Mouse (Mus musculus): Measurements from ENCODE around the gene Lamb2. TPM values are rescaled to one million over a fixed set of nuclear protein-coding genes. Genes with fewer than 3 reads are reported as not detected.

Lamb2 gene
- total and polyA plus RNA-seq, 3 experiments, result 0.58 to 0.84 TPM; not detected in 1

GRCm38 (mm10) chr9:108441236-108441919, 38.2 kb upstream of the Lamb2 start:
- no peak overlapping the region for H3K27ac ChIP-seq (ENCODE audit: control insufficient read depth, low read depth, low read length)
- H3K9me3 ChIP-seq (replicated peaks; ENCODE audit: insufficient read depth, low read length), result no peaks in the 10 kb centered on the region
- H3K9ac ChIP-seq (ENCODE audit: control insufficient read depth, low read depth, low read length, poor library complexity, severe bottlenecking), result no peak overlapping the region
- DNase-seq (ENCODE audit: low read depth, low spot score), result no peak
- H3K79me2 ChIP-seq (ENCODE audit: control insufficient read depth, insufficient read depth, low read length, poor library complexity), result no peaks in the 10 kb centered on the region
- H3K4me1 ChIP-seq (ENCODE audit: control insufficient read depth in 1 of 2, insufficient read depth in 2 of 2, low read length in 2 of 2), result peaks cover 5 to 10% of the 10 kb centered on the region in 2 experiments
- H3K27me3 ChIP-seq (ENCODE audit: control insufficient read depth in 1 of 2, insufficient read depth in 2 of 2, low read length in 2 of 2), result peaks cover under 1 to 5% of the 10 kb centered on the region in 2 experiments; a peak in 1 of 4 replicates
- H3K36me3 ChIP-seq (ENCODE audit: control insufficient read depth in 1 of 2, insufficient read depth in 2 of 2, low read length in 2 of 2), result peaks cover 0 to 6% of the 10 kb centered on the region in 2 experiments; a peak in 2 of 4 replicates
- TF ChIP-seq HCFC1 (IDR thresholded peaks at IDR 0.05; ENCODE audit: low read depth, low read length), result no peak
- no peak for TF ChIP-seq NELFE (IDR thresholded peaks at IDR 0.05; ENCODE audit: low read depth, low read length)
- no peak for TF ChIP-seq USF1 (IDR thresholded peaks at IDR 0.05; ENCODE audit: low read depth, low read length)
- no peak for TF ChIP-seq KAT2A (conservative IDR thresholded peaks at IDR 0.05; ENCODE audit: low read depth, low read length)
- H3K4me3 ChIP-seq (ENCODE audit: control insufficient read depth in 1 of 2, insufficient read depth in 1 of 2, low read depth in 2 of 2, low read length in 2 of 2), result no peak overlapping the region

GRCm38 (mm10) chr9:108445125-108445524, 34.4 kb upstream of the Lamb2 start:
- TF ChIP-seq POLR2AphosphoS5 (IDR thresholded peaks at IDR 0.05; ENCODE audit: borderline replicate concordance, low read depth, low read length) (no peak), USF2 (IDR thresholded peaks at IDR 0.05; ENCODE audit: borderline replicate concordance in 1 of 2, insufficient read depth in 1 of 2, low read depth in 1 of 2, low read length in 2 of 2) (no peak), CHD2 (IDR thresholded peaks at IDR 0.05; ENCODE audit: low read length) (no peak), ZNF384 (IDR thresholded peaks at IDR 0.05; ENCODE audit: low read depth, low read length) (no peak), RAD21 (IDR thresholded peaks at IDR 0.05; ENCODE audit: low read depth, low read length) (no peak), GABPA (IDR thresholded peaks at IDR 0.05; ENCODE audit: low read depth, low read length) (no peak), ZC3H11A (IDR thresholded peaks at IDR 0.05; ENCODE audit: low read depth, low read length) (no peak), NELFE (IDR thresholded peaks at IDR 0.05; ENCODE audit: low read depth, low read length) (no peak), MXI1 (IDR thresholded peaks at IDR 0.05; ENCODE audit: low read depth, low read length) (no peak), ETS1 (IDR thresholded peaks at IDR 0.05; ENCODE audit: low read depth, low read length) (no peak), CTCF (IDR thresholded peaks at IDR 0.05 in 2 of 3, conservative IDR thresholded peaks at IDR 0.05 in 1 of 3; ENCODE audit: control insufficient read depth in 1 of 3, insufficient read depth in 1 of 3, low read depth in 2 of 3, low read length in 3 of 3, poor library complexity in 1 of 3, severe bottlenecking in 1 of 3) (no peak), KAT2A (conservative IDR thresholded peaks at IDR 0.05; ENCODE audit: low read depth, low read length) (no peak)

More at GRCm38 (mm10) chr9:108445125-108445524, 34.4 kb upstream of the Lamb2 start:
- Histone ChIP-seq H3K27me3 (ENCODE audit: control insufficient read depth in 1 of 2, insufficient read depth in 2 of 2, low read length in 2 of 2) (no peaks in the 10 kb centered on the region), H3K9me3 (replicated peaks; ENCODE audit: insufficient read depth, low read length) (no peaks in the 10 kb centered on the region), H3K36me3 (ENCODE audit: control insufficient read depth in 1 of 2, insufficient read depth in 2 of 2, low read length in 2 of 2) (peaks cover 0 to 6% of the 10 kb centered on the region in 2 experiments; a peak in 2 of 4 replicates), H3K4me3 (ENCODE audit: control insufficient read depth in 1 of 2, insufficient read depth in 1 of 2, low read depth in 2 of 2, low read length in 2 of 2) (no peak overlapping the region), H3K79me2 (ENCODE audit: control insufficient read depth, insufficient read depth, low read length, poor library complexity) (0 out of 2 replicates have a peak, but pooled peaks cover under 1% of the 10 kb centered on the region), H3K9ac (ENCODE audit: control insufficient read depth, low read depth, low read length, poor library complexity, severe bottlenecking) (no peak overlapping the region), H3K27ac (ENCODE audit: control insufficient read depth, low read depth, low read length) (no peak overlapping the region), H3K4me1 (ENCODE audit: control insufficient read depth in 1 of 2, insufficient read depth in 2 of 2, low read length in 2 of 2) (peaks cover 5 to 15% of the 10 kb centered on the region in 2 experiments)
- no peak for DNase-seq (ENCODE audit: low read depth, low spot score)

All from MEL (cell line).